Mouse (Mus musculus) cerebellum, adult 2 months (tissue): ENCODE measurements around the gene Tmem186.

Experiments
- CTCF ChIP-seq: fragments of 200-500 bp; IDR thresholded peaks from 2 replicates; pipeline ENCODE4 v1.5.1; 2011; ENCODE audit warnings: low read depth, mild to moderate bottlenecking, control low read depth, low read length, moderate library complexity, borderline replicate concordance; ENCODE audit not compliant: insufficient read depth
- POLR2A ChIP-seq: fragments of 200-500 bp; IDR thresholded peaks from 2 replicates; pipeline ENCODE4 v1.6.1; 2011; ENCODE audit warnings: low read length, control low read depth, borderline replicate concordance; ENCODE audit not compliant: insufficient read depth

DNA sequence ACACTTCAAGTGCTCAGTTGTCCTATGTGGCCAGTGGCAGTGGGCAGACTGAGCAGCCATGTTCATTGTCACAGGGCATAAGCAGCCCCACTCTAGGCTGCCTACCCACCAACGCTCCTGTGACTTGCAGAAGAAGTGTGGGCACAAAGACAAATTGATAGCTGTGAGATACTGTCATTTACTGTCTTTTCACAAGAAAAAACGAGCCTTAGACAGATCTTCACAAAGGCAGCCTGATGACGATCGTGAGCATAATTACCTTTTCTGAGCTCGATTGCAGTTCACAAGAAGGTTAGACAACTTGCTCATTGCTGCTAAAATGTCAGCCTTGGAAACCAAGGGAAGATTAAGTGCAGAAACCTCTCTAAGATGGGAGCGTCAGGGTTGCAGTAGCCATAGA is 17.6 kb upstream of the Tmem186 start:
- TF ChIP-seq POLR2A = no peak
- no peak for TF ChIP-seq CTCF
